ENCODE assay signal across 26 mouse cellular contexts in genomic region chr1:43385008-43385407, GRCm38 (mm10). TPM values are rescaled to one million over a fixed set of nuclear protein-coding genes. Genes with fewer than 3 reads are reported as not detected.
DNase-seq lines count a peak whose midpoint lies in the region; ATAC-seq and TF ChIP-seq lines count a peak whose summit lies in the region.
"Had no signal": no experiment of that assay in that cellular context is flagged by ENCODE, and none has a peak within 500 bp of the region (broad histone marks: within the 10 kb centered on the region; RNA-seq: fewer than 3 reads in every experiment).

No protein-coding gene starts in this region.

- H3K27ac ChIP-seq in liver, postnatal 0 days (ENCODE audit: low read depth) = no peak overlapping the region
- H3K27ac ChIP-seq in liver, embryonic 13.5 days = no peak overlapping the region
- H3K27ac ChIP-seq in liver, embryonic 16.5 days (ENCODE audit: low read length) = no peak overlapping the region
- no peak overlapping the region for H3K27ac ChIP-seq in layer of hippocampus, adult 2 months
- H3K27ac ChIP-seq: forebrain, embryonic 10.5 days; forebrain, embryonic 13.5 days; gastrocnemius, adult 2 months; heart, adult 2 months; heart, embryonic 10.5 days; heart, embryonic 13.5 days; hindbrain, embryonic 12.5 days; hindbrain, embryonic 15.5 days had no signal

- no peak for TF ChIP-seq CTCF in liver, postnatal 0 days (IDR thresholded peaks at IDR 0.05; ENCODE audit: low read depth)
- no peak for TF ChIP-seq CTCF in layer of hippocampus, adult 2 months (conservative IDR thresholded peaks at IDR 0.05)

- peak; percentile 12 for DNase-seq in liver
- DNase-seq in liver, postnatal 0 days = no peak
- no peak for DNase-seq in liver, embryonic 13.5 days
- no peak for DNase-seq in layer of hippocampus, adult 2 months (ENCODE audit: low spot score in 2 of 2)
- no peak for DNase-seq in adrenal gland, postnatal 4 days (ENCODE audit: low spot score in 2 of 2)
- DNase-seq in yolk sac, embryonic 10.5 days (ENCODE audit: low spot score) = no peak
- DNase-seq: adrenal gland, postnatal 10 days; adrenal gland, postnatal 36 days; B cell, adult 2 months; cerebellum, adult 18-20 months; cerebellum, adult 9-10 months; cerebellum, postnatal 14 days; gastrocnemius, adult 2 months; gastrocnemius, postnatal 14 days; heart, adult 2 months had no signal

- H3K4me2 ChIP-seq in liver, postnatal 0 days (ENCODE audit: low read depth, low read length) = no peak overlapping the region
- peak overlapping the region; percentile 15; the same call in 1 of the 2 replicates for H3K4me2 ChIP-seq in liver, embryonic 13.5 days
- no peak overlapping the region for H3K4me2 ChIP-seq in liver, embryonic 16.5 days (ENCODE audit: low read depth, low read length)
- H3K4me2 ChIP-seq: forebrain, embryonic 13.5 days; heart, embryonic 13.5 days; hindbrain, embryonic 12.5 days; hindbrain, embryonic 15.5 days had no signal

- H3K4me3 ChIP-seq in liver, postnatal 0 days (ENCODE audit: low read depth, low read length) = no peak overlapping the region
- no peak overlapping the region for H3K4me3 ChIP-seq in liver, embryonic 13.5 days (replicated peaks)
- no peak overlapping the region for H3K4me3 ChIP-seq in liver, embryonic 16.5 days (ENCODE audit: low read depth, low read length)
- no peak overlapping the region for H3K4me3 ChIP-seq in layer of hippocampus, adult 2 months
- H3K4me3 ChIP-seq: forebrain, embryonic 10.5 days; forebrain, embryonic 13.5 days; gastrocnemius, adult 2 months; heart, adult 2 months; heart, embryonic 10.5 days; heart, embryonic 13.5 days; hindbrain, embryonic 12.5 days; hindbrain, embryonic 15.5 days had no signal

- H3K36me3 ChIP-seq in liver, postnatal 0 days (replicated peaks; ENCODE audit: insufficient read depth, low read length) = no peaks in the 10 kb centered on the region
- H3K36me3 ChIP-seq in liver, embryonic 13.5 days = no peaks in the 10 kb centered on the region
- H3K36me3 ChIP-seq in liver, embryonic 16.5 days (ENCODE audit: control insufficient read depth, insufficient read depth) = no peaks in the 10 kb centered on the region
- H3K36me3 ChIP-seq: forebrain, embryonic 10.5 days; G1E; heart, embryonic 10.5 days; heart, embryonic 13.5 days; hindbrain, embryonic 12.5 days; hindbrain, embryonic 15.5 days had no signal

- no peaks in the 10 kb centered on the region for H3K4me1 ChIP-seq in liver, postnatal 0 days (ENCODE audit: insufficient read depth)
- peaks cover 16% of the 10 kb centered on the region for H3K4me1 ChIP-seq in liver, embryonic 13.5 days (replicated peaks)
- H3K4me1 ChIP-seq in liver, embryonic 16.5 days (ENCODE audit: control insufficient read depth, low read depth, low read length) = peaks cover 7% of the 10 kb centered on the region
- H3K4me1 ChIP-seq: forebrain, embryonic 10.5 days; forebrain, embryonic 13.5 days; heart, embryonic 10.5 days; heart, embryonic 13.5 days; hindbrain, embryonic 12.5 days; hindbrain, embryonic 15.5 days had no signal

- ATAC-seq in liver, postnatal 0 days = no peak
- peak; percentile 99 for ATAC-seq in liver, embryonic 13.5 days (ENCODE audit: low read depth)
- peak; percentile 78 for ATAC-seq in liver, embryonic 16.5 days (ENCODE audit: low read depth)
- ATAC-seq: forebrain, embryonic 13.5 days; forebrain, embryonic 16.5 days; Patski had no signal

- H3K9ac ChIP-seq in liver, postnatal 0 days (replicated peaks) = no peak overlapping the region
- H3K9ac ChIP-seq in liver, embryonic 13.5 days = no peak overlapping the region
- H3K9ac ChIP-seq in liver, embryonic 16.5 days (ENCODE audit: low read depth, low read length) = no peak overlapping the region
- H3K9ac ChIP-seq: forebrain, embryonic 13.5 days; heart, embryonic 13.5 days; hindbrain, embryonic 12.5 days; hindbrain, embryonic 15.5 days had no signal

- no peaks in the 10 kb centered on the region for H3K27me3 ChIP-seq in liver, postnatal 0 days (ENCODE audit: insufficient read depth, low read length)
- H3K27me3 ChIP-seq in liver, embryonic 13.5 days = no peaks in the 10 kb centered on the region
- no peaks in the 10 kb centered on the region for H3K27me3 ChIP-seq in liver, embryonic 16.5 days (ENCODE audit: control insufficient read depth, insufficient read depth, low read depth, low read length)
- H3K27me3 ChIP-seq: CH12.LX; forebrain, embryonic 13.5 days; heart, embryonic 13.5 days; hindbrain, embryonic 12.5 days; hindbrain, embryonic 15.5 days; Patski had no signal

- H3K9me3 ChIP-seq in liver, postnatal 0 days (ENCODE audit: low read length) = no peaks in the 10 kb centered on the region
- no peaks in the 10 kb centered on the region for H3K9me3 ChIP-seq in liver, embryonic 13.5 days (replicated peaks)
- H3K9me3 ChIP-seq in liver, embryonic 16.5 days (replicated peaks; ENCODE audit: control insufficient read depth, low read length) = no peaks in the 10 kb centered on the region
- H3K9me3 ChIP-seq: forebrain, embryonic 10.5 days; forebrain, embryonic 13.5 days; G1E; heart, embryonic 10.5 days; heart, embryonic 13.5 days; hindbrain, embryonic 12.5 days; hindbrain, embryonic 15.5 days had no signal

- no peak for TF ChIP-seq EP300 in liver, postnatal 0 days (IDR thresholded peaks at IDR 0.05; ENCODE audit: low read depth)

RNA-seq across cellular contexts. Expression of gene Nck2, which starts 59.4 kb away (rescaled TPM):
- polyA plus RNA-seq in liver, postnatal 0 days (2015; fragmentation: Nextera tagmentation; extraction: Ambion mirVana) = 5.4 and 6.0 TPM in 2 replicates
- polyA plus RNA-seq in liver, embryonic 13.5 days (2015; fragmentation: Nextera tagmentation; extraction: Ambion mirVana) = 10.5 and 12.6 TPM in 2 replicates
- 8.4 and 9.5 TPM in 2 replicates for polyA plus RNA-seq in liver, embryonic 16.5 days (2015; fragmentation: Nextera tagmentation; extraction: Ambion mirVana)
- total RNA-seq in layer of hippocampus, adult 2 months (2021) = 10 to 100 TPM; 55.6 to 56.3 TPM
- total RNA-seq in adrenal gland, postnatal 4 days (2021) = 10 to 100 TPM; 38.6 to 46.3 TPM
